Mouse (Mus musculus) spleen, postnatal 4 days (tissue): ENCODE measurements around the gene Gm14408.
"Not testable (repeated sequence)": the region's sequence is repeated elsewhere in the genome, so short reads cannot be mapped to it uniquely, and the experiment has no call there.

Source experiments
- DNase-seq, 2 experiments: peaks; one replicate each; pipeline ENCODE4 v3.0.0; 2022; ENCODE audit warnings: low spot score in 2 of 2

Gm14408 gene

GRCm38 (mm10) chr2:176830840-176831239, at the start of gene Gm14408:
Gm14408 (plus strand) TSS chr2:176831140.
- not testable (repeated sequence) for DNase-seq

DNA sequence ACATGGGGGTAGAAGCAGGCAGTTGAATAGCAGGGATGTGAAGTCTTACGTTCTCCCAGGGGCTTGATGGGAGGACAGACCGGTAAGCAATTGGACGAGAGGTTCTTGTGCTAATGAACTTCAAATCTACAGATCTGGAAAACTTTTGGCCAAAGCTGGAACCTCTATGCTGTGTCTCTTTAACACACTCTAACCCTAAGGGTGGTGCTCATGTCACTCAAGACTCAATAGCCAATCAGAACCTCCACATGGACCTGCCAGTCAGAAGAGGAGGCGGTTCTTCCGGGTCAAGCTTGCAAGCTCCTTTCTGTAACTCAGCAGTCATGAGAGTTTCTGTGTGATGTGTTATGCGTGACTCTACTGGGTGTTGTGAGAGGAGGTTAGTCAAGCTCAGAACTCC, 32.6 kb upstream of the Gm14408 start, which contains the start of gene Gm14295:
Gene Gm14295, plus strand, starts transcription at position 301 of the 400 bp plus-strand sequence.
- not testable (repeated sequence) for DNase-seq

- DNase-seq, result not testable (repeated sequence)
These were observed 32.2 kb upstream of the Gm14408 start for GRCm38 (mm10) chr2:176798785-176799184.
